Mouse (Mus musculus) right cerebral cortex, adult 18-20 months (tissue): ENCODE data around the gene Dynlt1b.
"Not testable (repeated sequence)": the region's sequence is repeated elsewhere in the genome, so short reads cannot be mapped to it uniquely, and the experiment has no call there.

Source experiments
- DNase-seq: peaks from one replicate; pipeline ENCODE4 v3.0.0; 2022; ENCODE audit warnings: mixed read lengths

Dynlt1b gene

GRCm38 (mm10) chr17:6467638-6468461 is 37.9 kb downstream of the Dynlt1b start:
- not testable (repeated sequence) for DNase-seq

DNA sequence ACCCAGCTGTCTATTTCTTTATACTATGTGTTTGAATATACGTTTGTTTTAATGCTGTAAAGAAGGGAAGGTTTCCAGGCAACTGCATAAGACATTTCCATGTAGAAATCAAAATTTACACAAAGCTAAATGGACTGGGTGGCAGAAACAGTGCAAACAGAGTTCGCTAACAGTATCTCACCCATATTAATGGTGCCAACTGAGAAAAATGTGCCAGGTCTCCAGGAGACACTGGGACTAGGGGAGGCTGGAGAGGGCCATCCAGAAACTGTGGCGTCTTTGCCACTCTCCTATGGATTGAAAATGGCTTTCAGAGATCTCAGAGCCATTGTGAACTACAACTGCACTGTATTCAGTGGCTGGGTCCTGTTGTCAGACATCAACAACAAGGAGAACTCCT is 40.1 kb downstream of the Dynlt1b start:
- DNase-seq: not testable (repeated sequence)

GRCm38 (mm10) chr17:6470671-6471070 is 40.8 kb downstream of the Dynlt1b start:
- DNase-seq: not testable (repeated sequence)

GRCm38 (mm10) chr17:6475270-6475669 is 45.4 kb downstream of the Dynlt1b start:
- not testable (repeated sequence) for DNase-seq

GRCm38 (mm10) chr17:6475913-6476312 is 46.0 kb downstream of the Dynlt1b start:
- DNase-seq: not testable (repeated sequence)

DNA sequence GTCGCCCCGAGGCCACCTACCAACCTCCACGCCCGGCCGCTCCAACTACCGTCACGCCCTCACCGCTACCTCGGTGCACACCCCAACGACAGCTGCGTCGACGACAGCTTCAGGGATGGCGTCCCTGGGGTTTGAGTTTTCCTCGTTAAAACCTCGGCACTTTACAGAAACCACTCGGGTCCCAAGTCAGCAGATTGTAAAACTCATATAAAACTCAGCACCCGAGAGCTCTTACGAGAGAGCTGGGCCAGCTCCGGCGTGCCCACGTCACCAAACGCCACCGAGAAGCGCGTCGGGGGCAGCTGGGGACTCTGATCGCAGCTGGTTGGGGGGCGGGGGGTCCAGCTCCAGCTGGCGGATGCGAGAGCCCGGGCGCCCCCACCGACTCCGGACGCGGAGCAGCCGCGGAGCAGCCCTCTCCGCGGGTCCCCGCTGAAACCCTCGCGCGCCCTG is 46.6 kb downstream of the Dynlt1b start:
- not testable (repeated sequence) for DNase-seq

GRCm38 (mm10) chr17:6477026-6477425 is 47.1 kb downstream of the Dynlt1b start:
- DNase-seq: not testable (repeated sequence)

DNA sequence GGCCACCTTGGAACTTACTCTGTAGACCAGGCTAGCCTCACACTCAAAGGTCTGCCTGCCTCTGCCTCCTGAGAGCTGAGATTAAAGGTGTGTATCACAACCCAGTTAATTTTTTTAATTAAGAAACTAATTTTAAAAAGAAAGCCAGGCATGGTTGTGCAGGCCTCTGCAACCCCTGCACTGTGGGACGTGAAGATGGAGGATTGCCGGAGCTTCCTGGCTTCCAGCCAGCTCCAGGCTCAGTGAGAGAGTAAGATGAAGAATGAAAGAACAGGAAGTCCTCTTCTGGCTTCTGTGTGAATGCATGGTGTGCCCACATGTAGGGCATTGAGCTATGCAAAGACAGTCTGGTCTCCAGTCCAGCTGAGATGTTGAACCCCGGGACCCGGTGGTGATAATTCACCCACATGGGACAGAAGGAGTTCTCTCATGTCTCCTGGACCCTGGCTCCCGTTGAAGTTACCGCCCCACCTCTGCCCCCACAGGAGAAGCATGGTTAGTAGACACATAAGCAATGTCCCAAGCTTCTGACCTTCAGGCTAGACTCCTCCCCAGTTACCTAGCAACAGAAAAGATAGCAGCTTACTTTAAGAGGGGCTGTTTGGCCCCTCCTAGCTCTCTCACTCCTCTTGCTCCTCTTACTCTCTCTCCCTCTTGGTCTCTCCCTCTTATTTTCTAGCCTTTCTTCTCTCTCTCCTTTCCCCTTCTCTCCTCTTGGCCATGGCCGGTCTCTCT is 51.1 kb downstream of the Dynlt1b start:
- DNase-seq: not testable (repeated sequence)

DNA sequence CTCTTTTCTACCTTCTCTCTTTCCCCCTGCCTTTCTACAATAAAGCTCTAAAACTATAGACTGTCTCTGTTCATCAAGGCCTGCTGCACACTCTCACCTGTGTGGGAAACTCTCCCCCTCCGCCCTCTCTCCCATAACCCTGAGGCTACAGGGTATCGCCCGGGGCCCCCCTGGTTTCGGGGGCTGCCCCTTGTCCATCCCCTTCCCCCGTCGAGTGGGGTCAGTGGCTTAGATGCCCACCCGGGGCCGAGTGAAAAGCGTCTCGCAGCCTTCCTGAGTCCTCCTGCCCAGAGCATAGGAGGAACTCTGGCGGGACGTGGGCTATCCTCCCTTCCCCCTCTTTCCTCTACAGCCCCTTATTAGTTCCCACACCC is 51.7 kb downstream of the Dynlt1b start:
- DNase-seq: not testable (repeated sequence)

DNA sequence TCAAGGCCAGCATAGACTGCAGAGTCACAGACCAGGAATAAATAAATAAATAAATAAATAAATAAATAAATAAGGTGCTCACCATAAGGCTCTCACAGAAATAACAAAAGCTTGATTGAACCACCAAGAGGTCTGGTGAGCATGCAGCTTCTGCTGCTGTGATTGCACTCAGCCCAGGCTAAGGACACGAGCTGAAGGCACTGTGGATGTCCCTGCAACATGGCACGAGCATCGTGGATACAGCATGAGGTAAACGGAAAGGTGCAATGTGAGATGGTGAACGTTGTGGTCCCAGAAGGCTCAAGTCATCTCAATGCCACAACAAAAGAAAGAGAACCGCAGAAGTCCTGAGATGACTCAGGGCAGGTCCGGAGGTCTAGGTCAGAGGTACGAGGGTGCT is 52.3 kb downstream of the Dynlt1b start:
- not testable (repeated sequence) for DNase-seq
